22 mouse cellular contexts compared by ENCODE assay signal in genomic region chr9:95070832-95071519, GRCm38 (mm10).
A peak's percentile ranks its signal among the peaks of the same experiment; 100 is the strongest.
DNase-seq lines count a peak whose midpoint lies in the region; ATAC-seq lines count a peak whose summit lies in the region.
"Had no signal": no experiment of that assay in that cellular context is flagged by ENCODE, and none has a peak within 500 bp of the region (broad histone marks: within the 10 kb centered on the region; RNA-seq: fewer than 3 reads in every experiment).

No protein-coding gene starts in this region.

- peaks cover 20% of the 10 kb centered on the region; the same call in 1 of the 2 replicates for H3K4me1 ChIP-seq in kidney, embryonic 14.5 days (ENCODE audit: control insufficient read depth, insufficient read depth, low read length)
- peaks cover 24% of the 10 kb centered on the region for H3K4me1 ChIP-seq in lung, embryonic 16.5 days (replicated peaks; ENCODE audit: control insufficient read depth, insufficient read depth, low read length)
- peaks cover 5% of the 10 kb centered on the region; the same call in 1 of the 2 replicates for H3K4me1 ChIP-seq in hindbrain, embryonic 14.5 days (replicated peaks; ENCODE audit: control insufficient read depth, insufficient read depth, low read length)

- H3K27me3 ChIP-seq in kidney, embryonic 14.5 days (ENCODE audit: control insufficient read depth, insufficient read depth, low read length): no peaks in the 10 kb centered on the region
- H3K27me3 ChIP-seq in lung, embryonic 16.5 days (ENCODE audit: control insufficient read depth, insufficient read depth, low read depth, low read length): no peaks in the 10 kb centered on the region
- no peaks in the 10 kb centered on the region for H3K27me3 ChIP-seq in hindbrain, embryonic 14.5 days (ENCODE audit: control insufficient read depth, insufficient read depth, low read length)
- H3K27me3 ChIP-seq: embryonic facial prominence, embryonic 13.5 days; forebrain, embryonic 15.5 days had no signal

- no peaks in the 10 kb centered on the region for H3K36me3 ChIP-seq in kidney, embryonic 14.5 days (ENCODE audit: control insufficient read depth, insufficient read depth, low read length)
- no peaks in the 10 kb centered on the region for H3K36me3 ChIP-seq in lung, embryonic 16.5 days (ENCODE audit: control insufficient read depth, insufficient read depth, low read length)
- H3K36me3 ChIP-seq in hindbrain, embryonic 14.5 days (replicated peaks; ENCODE audit: control insufficient read depth, insufficient read depth): no peaks in the 10 kb centered on the region
- H3K36me3 ChIP-seq: embryonic facial prominence, embryonic 13.5 days; forebrain, embryonic 15.5 days had no signal

- no peak overlapping the region; the same call in 1 of the 2 replicates for H3K4me2 ChIP-seq in kidney, embryonic 14.5 days (replicated peaks; ENCODE audit: low read depth, low read length)
- H3K4me2 ChIP-seq in lung, embryonic 16.5 days (ENCODE audit: low read depth, low read length): no peak overlapping the region
- no peak overlapping the region for H3K4me2 ChIP-seq in hindbrain, embryonic 14.5 days (replicated peaks)
- H3K4me2 ChIP-seq: embryonic facial prominence, embryonic 13.5 days; forebrain, embryonic 15.5 days had no signal

- peak; percentile 51; the same call in 1 of the 2 replicates for ATAC-seq in kidney, embryonic 14.5 days (ENCODE audit: low FRiP score, low TSS enrichment)
- ATAC-seq in lung, embryonic 16.5 days (ENCODE audit: low read depth): no peak
- ATAC-seq in hindbrain, embryonic 14.5 days (ENCODE audit: low FRiP score): peak; percentile 32; the same call in 1 of the 2 replicates
- ATAC-seq: activated CD4-positive, CD25-positive, alpha-beta regulatory T cell, adult 4 months; forebrain, embryonic 15.5 days; inflammation-experienced regulatory T-cells, adult 6 months had no signal

- H3K27ac ChIP-seq in kidney, embryonic 14.5 days (ENCODE audit: low read depth, low read length): no peak overlapping the region
- peak overlapping the region; percentile 18; the same call in 1 of the 2 replicates for H3K27ac ChIP-seq in lung, embryonic 16.5 days (ENCODE audit: low read length)
- no peak overlapping the region for H3K27ac ChIP-seq in hindbrain, embryonic 14.5 days
- H3K27ac ChIP-seq: embryonic facial prominence, embryonic 13.5 days; forebrain, embryonic 15.5 days; macrophage had no signal

- no peak for DNase-seq in kidney, postnatal 25 days
- DNase-seq in lung, postnatal 25 days (ENCODE audit: low spot score): no peak
- DNase-seq in hindbrain, embryonic 14.5 days (ENCODE audit: low spot score): no peak
- peak; percentile 21 for DNase-seq in retina, embryonic 14.5 days (ENCODE audit: low spot score)
- DNase-seq in right cerebral cortex, postnatal 10 days (ENCODE audit: low spot score in 2 of 2): no peak
- DNase-seq: adrenal gland, postnatal 14 days; cerebellum, adult 8-10 months; cerebellum, postnatal 36 days; embryo, embryonic 11 days; gastrocnemius, postnatal 10 days; kidney, adult 2 months; lung, adult 2 months; right cerebral cortex, postnatal 25 days; spleen, adult 18-20 months had no signal

- 37% methylated on average over 13 of the region's 13 CpGs for WGBS in kidney, embryonic 14.5 days
- WGBS in lung, embryonic 16.5 days: 44% methylated on average over 13 of the region's 13 CpGs
- WGBS in hindbrain, embryonic 14.5 days: 47% methylated on average over 13 of the region's 13 CpGs

- 0 out of 2 replicates have a peak, but pooled peaks cover 5% of the 10 kb centered on the region for H3K9me3 ChIP-seq in kidney, embryonic 14.5 days (ENCODE audit: control insufficient read depth, low read length)
- H3K9me3 ChIP-seq in lung, embryonic 16.5 days (ENCODE audit: control insufficient read depth, low read length): no peaks in the 10 kb centered on the region; the same call in 1 of the 2 replicates
- peaks cover 5% of the 10 kb centered on the region; the same call in 1 of the 2 replicates for H3K9me3 ChIP-seq in hindbrain, embryonic 14.5 days (ENCODE audit: control insufficient read depth, low read length)
- H3K9me3 ChIP-seq: embryonic facial prominence, embryonic 13.5 days; forebrain, embryonic 15.5 days had no signal

- no peak overlapping the region for H3K4me3 ChIP-seq in kidney, embryonic 14.5 days (ENCODE audit: low read length)
- no peak overlapping the region; the same call in 1 of the 2 replicates for H3K4me3 ChIP-seq in lung, embryonic 16.5 days (ENCODE audit: low read length)
- H3K4me3 ChIP-seq in hindbrain, embryonic 14.5 days (replicated peaks; ENCODE audit: low read length): no peak overlapping the region
- H3K4me3 ChIP-seq: embryonic facial prominence, embryonic 13.5 days; erythroblast, embryonic 14.5 days; forebrain, embryonic 15.5 days had no signal

- no peak overlapping the region for H3K9ac ChIP-seq in kidney, embryonic 14.5 days (ENCODE audit: low read depth, low read length)
- no peak overlapping the region for H3K9ac ChIP-seq in lung, embryonic 16.5 days (ENCODE audit: low read length)
- H3K9ac ChIP-seq in hindbrain, embryonic 14.5 days: no peak overlapping the region
- H3K9ac ChIP-seq: embryonic facial prominence, embryonic 13.5 days; forebrain, embryonic 15.5 days had no signal
